Mouse (Mus musculus) frontal cortex, postnatal 14 days (tissue): ENCODE results near the gene Pdf.

Source experiments
- DNase-seq, 2 experiments: peaks; one replicate each; pipeline ENCODE4 v3.0.0; 2022; ENCODE audit warnings: low spot score in 2 of 2

Pdf gene

GRCm38 (mm10) chr8:107048061-107048941 is at the start of gene Pdf:
TSS of gene Pdf (minus strand) at chr8:107048614.
- DNase-seq = peak; percentile 72 to 75

- peak; percentile 92 to 93 for DNase-seq
Observed at GRCm38 (mm10) chr8:107096366-107097036, 48.1 kb upstream of the Pdf start, which contains the start of gene Terf2. TSS of gene Terf2 (minus strand) at chr8:107096547.

GRCm38 (mm10) chr8:107095717-107096365 is 47.4 kb upstream of the Pdf start:
- DNase-seq = no peak

- DNase-seq = no peak
Observed at GRCm38 (mm10) chr8:107090531-107090930, 42.1 kb upstream of the Pdf start.

GRCm38 (mm10) chr8:107088526-107089063 is 40.2 kb upstream of the Pdf start:
- no peak for DNase-seq

GRCm38 (mm10) chr8:107086018-107086417 is 37.6 kb upstream of the Pdf start:
- DNase-seq = no peak

GRCm38 (mm10) chr8:107085358-107085757 is 36.9 kb upstream of the Pdf start:
- no peak for DNase-seq

GRCm38 (mm10) chr8:107076239-107076888 is 27.9 kb upstream of the Pdf start:
- DNase-seq = no peak

GRCm38 (mm10) chr8:107074128-107074527 is 25.7 kb upstream of the Pdf start:
- DNase-seq = no peak

GRCm38 (mm10) chr8:107073706-107074105 is 25.3 kb upstream of the Pdf start:
- DNase-seq = no peak

- no peak for DNase-seq
Observed at GRCm38 (mm10) chr8:107065511-107066496, 17.4 kb upstream of the Pdf start, which contains the start of gene Tmed6. TSS of gene Tmed6 (minus strand) at chr8:107065644.

GRCm38 (mm10) chr8:107062613-107063012 is 14.2 kb upstream of the Pdf start:
- no peak for DNase-seq

GRCm38 (mm10) chr8:107056973-107057369 is 8.6 kb upstream of the Pdf start:
- no peak for DNase-seq

GRCm38 (mm10) chr8:107056076-107056972 is 7.9 kb upstream of the Pdf start, which contains the start of the genes Cog8 and Nip7:
TSS of gene Cog8 (minus strand) at chr8:107056689.
TSS of gene Nip7 (plus strand) at chr8:107056877.
- DNase-seq = peak; percentile 95 to 96

GRCm38 (mm10) chr8:107052046-107052445 is 3.6 kb upstream of the Pdf start:
- DNase-seq = no peak

- DNase-seq = no peak
Observed at GRCm38 (mm10) chr8:107049480-107049879, 1.1 kb upstream of the Pdf start.

- DNase-seq = no peak
Observed at GRCm38 (mm10) chr8:107046976-107047375, 1.4 kb downstream of the Pdf start.

- no peak for DNase-seq
Observed at GRCm38 (mm10) chr8:107045478-107045877, 2.9 kb downstream of the Pdf start.

GRCm38 (mm10) chr8:107040632-107041031 is 7.8 kb downstream of the Pdf start:
- DNase-seq = no peak
